In the genomic region with DNA sequence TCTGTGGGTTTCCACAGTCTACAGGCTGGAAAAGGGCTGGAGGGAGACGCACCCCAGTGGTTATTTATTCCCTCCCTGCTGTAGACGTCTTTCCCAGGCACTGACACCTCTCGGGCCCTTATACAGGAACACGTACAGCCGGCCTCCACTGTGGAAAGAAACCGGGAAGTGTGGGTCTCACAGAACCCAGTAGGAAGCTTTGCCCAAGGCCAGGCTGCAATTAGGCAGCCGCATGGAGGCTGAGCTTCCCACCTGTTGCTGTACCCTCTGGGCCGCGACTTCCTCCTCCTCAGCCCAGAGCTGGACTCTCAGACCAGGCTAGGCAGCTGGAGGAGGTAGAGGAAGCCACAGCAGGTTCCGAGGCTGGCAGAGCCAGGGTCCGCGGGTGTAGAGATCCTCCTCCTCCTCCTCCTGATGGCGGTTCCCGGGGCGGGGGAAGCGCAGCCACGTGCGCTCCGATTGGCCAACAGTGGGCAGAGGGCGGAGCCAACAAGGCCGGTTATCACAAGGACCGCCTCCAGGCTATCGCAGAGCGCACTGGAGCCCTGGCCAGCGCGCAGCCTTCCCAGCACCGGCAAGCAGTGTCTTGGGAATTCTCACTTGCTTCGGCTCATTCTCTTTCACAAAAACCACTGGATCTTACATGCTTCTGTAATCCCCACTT, we compare ENCODE assay signal across 8 mouse cellular contexts. TPM values are rescaled to one million over a fixed set of nuclear protein-coding genes. Genes with fewer than 3 reads are reported as not detected.
A peak's percentile ranks its signal among the peaks of the same experiment; 100 is the strongest.
DNase-seq lines count a peak whose midpoint lies in the region; ATAC-seq lines count a peak whose summit lies in the region.

TSS of gene Kcnj2 (plus strand) at position 530 of the 664 bp plus-strand sequence.

- DNase-seq in adrenal gland, adult (ENCODE audit: inconsistent age in 2 of 2, low spot score in 1 of 2) = peak; percentile 96 to 99
- DNase-seq in embryo, embryonic 10 days (ENCODE audit: low spot score) = peak; percentile 96
- DNase-seq in gastrocnemius, postnatal 10 days = peak; percentile 91
- peak; percentile 69 for DNase-seq in induced T-regulatory cell, adult 2 months (ENCODE audit: low read depth)
- DNase-seq in left cerebral cortex, adult 8-10 months (ENCODE audit: low spot score in 2 of 2) = peak; percentile 84 to 94
- DNase-seq in right cerebral cortex, adult 18-20 months = peak; percentile 95
- peak; percentile 79 for DNase-seq in urinary bladder, adult 2 months (ENCODE audit: low spot score)

- peak; percentile 84 for ATAC-seq in megakaryocyte, adult 5-6 weeks (ENCODE audit: poor library complexity, severe bottlenecking)

RNA-seq across cellular contexts. Expression of gene Kcnj2, which starts in this region (rescaled TPM):
- 10 to 100 TPM; 27.1 to 30.1 TPM for total RNA-seq in gastrocnemius, postnatal 10 days (2021)
- 10 to 100 TPM; 21.0 to 27.2 (median 23.8) TPM for total RNA-seq in left cerebral cortex, adult 8-10 months (2022)
- 8.3 and 9.5 TPM in 2 replicates for total RNA-seq in megakaryocyte, adult 5-6 weeks (2015)
- total RNA-seq in megakaryocyte, adult 5-6 weeks (2017) = 19.9 and 25.0 TPM in 2 replicates
- 2.0 TPM in 2 replicates for polyA plus RNA-seq in urinary bladder, adult 2 months (2012; rRNA removed)

Comparison
In these comparisons a context has a peak if more than half of its experiments do, and no peak if none do; other contexts are left out.
1. Peak in every context shown above with its lines: DNase-seq and ATAC-seq.